Mouse (Mus musculus): ENCODE data around the gene Cdyl.
A peak's percentile ranks its signal among the peaks of the same experiment; 100 is the strongest.

GRCm38 (mm10) chr13:35798645-35799044, 139.0 kb downstream of the Cdyl start:
- TF ChIP-seq CTCF (IDR thresholded peaks at IDR 0.05; ENCODE audit: low read depth, low read length) (0 out of 2 replicates have a peak, but pooled peaks have one; percentile 17), POLR2A (IDR thresholded peaks at IDR 0.05; ENCODE audit: extremely low read depth, insufficient read depth, low read length) (no peak)
